Mouse (Mus musculus) cerebellum, adult 18-20 months (tissue): Measurements from ENCODE around the gene Tollip.

ENCODE experiments used
- DNase-seq, 2 experiments: peaks; one replicate each; pipeline ENCODE4 v3.0.0; 2021

Tollip gene

DNA sequence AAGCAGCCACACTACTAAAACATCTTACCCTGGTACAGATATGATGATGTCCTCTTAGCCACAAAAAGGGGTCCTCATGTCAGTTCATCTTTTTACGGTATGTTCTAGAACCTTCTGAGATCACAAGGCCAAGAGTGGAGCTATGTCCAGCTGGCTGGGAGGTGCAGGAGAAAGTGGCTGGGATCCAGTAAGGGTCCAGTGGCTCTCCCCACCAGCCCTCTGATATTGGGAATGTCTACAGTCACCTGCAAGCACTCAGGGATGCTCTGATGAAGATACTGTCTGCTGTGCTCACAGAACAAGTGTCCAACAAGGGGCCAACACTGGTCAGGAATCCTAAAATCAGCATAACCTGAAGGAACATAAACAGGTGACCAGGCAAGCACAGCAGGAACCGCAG lies at the start of gene Tollip:
TSS of gene Tollip (minus strand) at position 101 of the 400 bp plus-strand sequence.
- no peak for DNase-seq

DNA sequence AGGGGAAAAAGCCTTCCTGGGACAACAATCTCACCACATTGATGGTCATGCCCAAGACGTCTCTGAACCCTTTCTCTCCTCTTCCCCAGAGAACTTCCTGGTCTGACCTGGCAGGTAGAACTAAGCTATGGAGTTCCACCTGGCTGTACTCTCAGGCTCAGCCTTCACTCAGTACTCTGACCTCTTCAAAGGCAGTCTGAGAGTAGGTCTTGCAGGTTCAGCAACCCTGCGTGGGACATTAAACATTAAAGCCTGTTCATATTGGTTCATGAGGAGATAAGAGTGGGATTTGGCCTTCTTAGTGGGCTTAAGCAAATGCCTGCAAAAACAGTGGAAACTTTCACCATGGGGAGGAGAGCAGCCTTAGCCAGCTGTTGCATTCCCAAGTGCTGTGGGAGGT lies 48.0 kb upstream of the Tollip start:
- no peak for DNase-seq

DNA sequence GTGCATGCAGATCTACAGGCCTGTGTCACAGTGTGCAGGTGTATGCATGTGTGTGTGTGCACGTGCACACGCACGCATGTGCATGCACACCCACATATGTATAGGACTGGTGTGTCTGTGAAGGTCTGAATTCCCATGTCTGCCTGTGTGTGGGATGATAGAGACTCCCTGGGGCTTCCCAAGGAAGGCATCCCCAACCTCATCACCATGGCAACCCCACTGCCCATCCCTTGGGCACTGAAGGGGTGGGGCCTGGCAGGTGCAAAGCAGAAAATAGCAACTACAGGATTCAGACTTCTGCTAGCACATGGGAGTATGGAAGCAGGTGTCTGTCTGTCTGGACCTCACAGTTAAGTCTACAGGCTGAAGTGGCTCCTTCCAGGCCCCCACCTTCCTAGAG lies 44.2 kb upstream of the Tollip start:
- no peak for DNase-seq

DNA sequence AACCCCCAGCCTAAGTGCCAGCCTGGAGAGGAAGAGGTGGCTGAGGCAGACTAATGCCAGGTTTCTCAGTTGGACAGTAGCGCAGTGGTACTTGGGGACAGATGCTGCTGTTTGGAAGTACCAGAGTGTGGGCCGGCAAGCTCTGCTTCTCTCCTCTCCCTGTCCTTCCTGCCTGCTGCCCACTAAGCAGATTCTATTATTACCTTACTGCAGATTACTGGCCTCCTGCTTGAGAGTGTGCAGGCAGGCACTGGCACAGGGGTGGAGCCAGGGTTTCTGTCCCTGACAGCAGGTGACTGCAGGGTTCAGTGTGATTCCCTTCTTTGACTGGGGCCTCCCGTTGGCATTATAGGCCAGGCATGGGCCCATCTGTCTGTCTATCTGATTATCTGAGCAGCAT lies 43.2 kb upstream of the Tollip start:
- DNase-seq = peak; percentile 65 to 77

DNA sequence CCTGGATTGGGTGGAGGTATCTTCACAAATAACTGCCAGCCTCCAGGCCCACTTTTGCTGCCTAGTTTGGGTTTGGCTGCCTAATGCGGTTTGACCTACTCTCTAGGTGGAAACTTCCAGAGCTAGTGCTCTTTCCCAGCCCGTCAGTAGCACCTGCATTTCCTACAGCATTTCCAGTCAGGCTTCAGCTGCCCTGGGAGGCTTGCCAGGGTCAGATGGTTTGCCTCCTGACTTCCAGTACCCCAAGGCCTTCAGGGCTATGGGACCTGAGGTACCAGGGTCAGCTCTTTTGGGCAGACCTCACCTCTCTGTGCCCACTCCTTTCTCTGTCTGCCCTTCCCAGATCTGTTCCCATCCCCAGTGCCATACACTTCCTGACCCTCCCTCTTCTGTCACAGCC lies 42.6 kb upstream of the Tollip start:
- DNase-seq = peak; percentile 69 to 72

DNA sequence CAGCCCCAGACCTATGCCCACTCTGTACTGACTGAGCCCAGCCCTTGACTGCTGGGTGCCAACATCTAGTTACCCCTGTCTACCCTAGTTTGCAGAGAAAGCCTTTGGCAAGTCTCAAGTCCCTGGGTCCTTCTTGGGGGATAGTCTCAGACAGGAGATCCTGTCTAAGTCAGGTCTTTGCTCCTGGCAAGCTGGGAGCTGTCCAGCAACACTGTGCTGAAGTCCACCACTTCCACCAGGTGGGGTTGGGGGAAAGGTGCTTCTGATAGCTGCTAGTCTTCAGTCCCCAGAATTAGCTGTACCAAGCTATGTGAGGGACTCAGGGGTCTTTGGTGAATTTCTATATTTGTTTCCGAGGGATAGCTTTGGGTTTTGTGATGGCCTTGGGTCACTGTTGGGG lies 40.8 kb upstream of the Tollip start:
- peak in 1 of 2 experiments; percentile 15 for DNase-seq

DNA sequence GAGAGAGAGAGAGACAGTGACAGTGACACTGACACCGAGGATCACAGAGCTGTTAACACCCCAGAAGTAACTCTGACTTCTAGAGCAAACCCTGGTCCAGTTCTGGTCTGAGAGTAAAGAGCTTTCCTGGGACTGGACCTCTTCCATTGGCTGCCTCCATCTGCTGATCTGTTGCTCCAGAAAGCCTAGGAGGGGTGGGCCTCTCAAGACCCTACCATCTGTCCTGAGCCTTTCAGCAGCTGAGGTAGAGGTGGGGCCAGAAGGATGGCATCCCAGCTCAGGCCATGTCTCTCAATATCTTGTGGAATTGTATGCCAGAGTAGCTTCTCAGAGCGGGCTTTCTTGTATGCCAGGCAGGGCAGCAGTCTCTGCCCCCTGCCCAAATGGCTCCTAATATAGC lies 39.9 kb upstream of the Tollip start:
- peak in 1 of 2 experiments; percentile 9 for DNase-seq

DNA sequence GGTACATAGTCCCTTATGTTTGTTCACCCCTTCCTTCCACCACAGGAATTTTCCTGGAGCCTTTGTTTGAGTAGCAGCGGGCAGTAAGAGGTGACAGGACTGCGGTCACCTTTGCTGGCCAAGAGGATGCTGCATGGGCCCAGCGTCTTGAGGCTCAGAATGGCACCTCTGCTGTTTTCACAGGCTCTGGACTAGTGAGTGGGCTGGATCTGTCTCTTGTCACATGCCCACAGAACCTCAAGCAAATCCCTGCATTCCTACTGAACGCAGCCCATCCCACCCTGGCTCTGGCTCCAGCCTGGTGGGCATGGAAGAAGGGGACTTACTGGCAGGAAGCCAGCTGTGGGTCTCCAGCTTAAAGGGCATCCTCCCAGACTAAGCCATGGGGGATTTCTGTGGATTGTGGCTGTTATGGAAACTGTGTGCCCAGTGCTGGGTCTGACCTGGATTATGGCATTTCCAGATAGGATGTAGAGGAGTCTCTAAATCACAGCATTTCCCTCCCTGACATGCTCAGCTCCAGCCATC lies 39.3 kb upstream of the Tollip start:
- peak in 1 of 2 experiments; percentile 21 for DNase-seq

DNA sequence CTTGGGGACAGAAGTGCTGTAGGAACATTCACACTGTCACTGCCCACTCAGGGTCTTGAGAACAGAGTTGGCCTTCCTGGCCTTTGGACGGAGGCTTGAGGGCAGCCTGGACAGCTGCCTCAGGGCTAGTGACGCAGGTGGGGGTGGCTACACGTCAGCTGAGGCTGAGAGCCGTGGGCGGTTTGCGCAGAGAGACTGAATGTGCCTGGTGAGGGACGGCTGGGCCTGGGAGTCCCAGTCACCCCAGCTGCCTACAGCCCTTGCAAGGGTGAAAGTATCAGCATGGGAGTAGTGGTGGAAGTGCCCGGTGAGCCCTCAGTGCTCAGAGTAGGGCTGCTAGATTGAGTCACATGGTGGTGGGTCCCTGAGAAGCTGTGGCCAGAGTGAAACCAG lies 37.9 kb upstream of the Tollip start:
- DNase-seq = peak; percentile 60 to 61

DNA sequence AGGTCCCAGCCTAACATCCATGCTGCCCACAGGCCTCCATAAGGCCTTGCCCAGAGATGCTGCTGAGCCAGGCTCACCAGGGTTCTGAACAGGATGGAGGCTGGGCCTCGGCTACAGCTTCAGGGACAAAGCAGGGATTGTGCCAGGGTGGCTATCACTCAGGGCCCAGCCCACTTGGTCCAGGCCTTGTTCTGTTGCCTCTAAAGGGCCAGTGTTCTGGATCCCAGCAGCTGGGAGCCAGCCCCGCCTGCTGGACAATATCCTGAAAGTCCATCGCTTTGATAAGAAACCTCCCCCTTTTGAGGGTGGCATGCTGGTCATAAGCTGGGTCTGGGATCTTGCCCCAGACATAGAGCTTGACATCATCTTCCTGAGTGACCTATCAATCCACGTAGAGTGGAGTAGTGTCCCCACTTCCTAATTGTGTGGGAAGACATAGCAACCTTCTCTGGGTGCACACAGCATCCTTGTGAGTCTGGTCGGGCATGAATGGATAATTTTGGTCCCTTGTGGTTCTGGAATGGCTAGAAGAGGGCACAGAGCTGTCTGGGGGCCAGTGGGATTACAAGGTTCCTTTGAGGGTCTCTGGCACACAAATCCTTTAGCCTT lies 37.4 kb upstream of the Tollip start:
- peak; percentile 45 to 49 for DNase-seq

DNA sequence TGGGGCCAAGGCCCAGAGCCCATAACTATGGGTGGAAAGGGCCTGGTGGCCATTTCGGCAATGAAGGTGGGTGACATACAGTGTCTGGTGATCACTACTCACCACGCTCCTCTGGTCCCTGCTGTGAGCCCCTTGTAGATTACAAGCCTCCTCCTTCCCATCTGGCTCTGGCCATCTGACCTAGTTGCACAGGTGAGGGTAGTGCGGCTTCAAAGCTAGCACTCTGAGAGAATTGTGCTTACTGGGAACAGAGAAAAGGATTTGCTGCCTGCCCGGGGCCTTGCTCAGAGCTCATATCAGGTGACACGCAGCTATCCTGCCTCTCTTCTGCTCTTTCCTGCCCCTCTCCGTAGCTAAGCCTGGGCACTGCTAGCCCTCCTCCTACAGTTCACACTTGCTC lies 35.3 kb upstream of the Tollip start:
- DNase-seq = peak; percentile 52 to 61

DNA sequence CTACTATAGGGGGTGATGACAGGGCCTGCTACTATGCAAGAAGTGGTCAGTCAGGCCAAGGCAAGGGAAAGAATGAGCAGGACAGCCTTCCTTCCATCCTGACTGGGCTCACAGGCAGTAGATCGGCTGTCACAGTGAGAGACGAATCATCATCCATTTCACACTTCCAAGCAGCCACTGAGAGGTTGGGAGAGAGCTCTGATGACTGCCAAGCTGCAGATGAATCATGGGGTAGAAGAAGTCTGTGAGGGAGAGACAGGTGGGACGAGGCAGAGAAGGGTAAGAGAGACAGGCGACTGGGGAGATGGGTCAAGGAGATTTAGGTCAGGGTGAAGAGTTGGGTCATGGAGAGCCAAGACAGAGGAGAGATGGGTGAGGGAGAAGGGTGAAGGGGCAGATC lies 34.6 kb upstream of the Tollip start:
- DNase-seq = peak in 1 of 2 experiments; percentile 37

DNA sequence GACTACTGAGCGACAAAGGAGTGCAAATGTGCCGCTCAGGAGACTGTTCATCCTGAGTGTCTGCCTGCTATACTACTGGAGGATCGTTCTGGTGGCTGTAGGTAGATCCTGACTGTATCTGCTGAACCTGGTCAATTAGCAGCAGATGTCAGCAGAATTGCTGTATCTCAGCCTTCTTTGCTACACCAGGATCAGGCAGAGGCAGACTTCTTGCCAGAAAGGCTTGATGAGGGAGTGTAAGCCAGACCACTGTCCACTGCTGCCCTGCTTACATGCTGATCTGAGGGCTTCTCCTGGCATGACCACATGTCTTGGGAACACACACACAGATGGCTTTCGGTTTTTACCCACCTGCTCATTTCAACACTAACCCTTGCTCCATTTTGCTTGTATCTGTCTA lies 33.5 kb upstream of the Tollip start:
- peak in 1 of 2 experiments; percentile 25 for DNase-seq

DNA sequence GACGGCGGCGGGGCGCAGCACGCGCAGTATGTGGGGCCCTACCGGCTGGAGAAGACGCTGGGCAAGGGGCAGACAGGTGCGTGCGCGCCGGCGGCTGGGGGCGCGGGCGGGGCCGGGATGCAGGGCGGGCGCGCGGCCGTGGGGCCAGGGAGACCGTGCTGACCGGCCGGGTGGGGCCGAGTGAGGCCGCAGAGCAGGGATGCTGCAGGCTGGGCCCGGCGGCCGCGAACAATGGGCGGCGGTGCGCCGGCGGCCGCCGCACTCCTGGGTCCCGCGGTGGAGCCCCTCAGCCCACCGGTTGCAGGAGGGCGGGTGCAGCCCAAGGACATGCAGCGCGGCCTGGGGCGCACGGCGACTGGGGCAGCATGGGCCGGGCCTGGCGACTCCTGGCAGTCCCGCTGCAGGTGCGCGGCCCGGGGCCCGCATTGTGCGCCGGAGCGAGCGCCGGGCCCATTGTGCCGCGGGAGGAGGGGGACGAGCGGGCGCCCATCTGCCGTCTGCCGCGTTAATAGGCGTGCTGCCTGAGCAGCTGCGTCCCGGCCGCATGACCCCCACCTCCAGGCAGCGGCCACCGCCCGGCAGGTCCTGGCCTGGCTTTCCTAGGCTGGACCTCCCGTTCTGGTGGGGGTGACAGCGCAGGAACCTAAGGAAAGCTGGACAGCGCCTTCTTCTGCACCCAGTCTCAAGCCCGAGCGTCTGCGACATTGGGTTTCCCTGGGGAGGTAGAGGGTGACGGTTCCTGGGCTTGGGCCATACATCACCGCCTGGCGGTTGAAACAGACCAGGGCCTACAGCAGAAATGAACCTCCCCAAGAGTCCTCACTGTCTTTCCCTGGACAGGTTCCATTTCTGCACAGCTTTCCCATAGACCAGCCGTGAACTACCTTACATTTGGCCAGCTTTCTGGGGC lies 32.1 kb upstream of the Tollip start:
- DNase-seq = peak; percentile 72 to 79

DNA sequence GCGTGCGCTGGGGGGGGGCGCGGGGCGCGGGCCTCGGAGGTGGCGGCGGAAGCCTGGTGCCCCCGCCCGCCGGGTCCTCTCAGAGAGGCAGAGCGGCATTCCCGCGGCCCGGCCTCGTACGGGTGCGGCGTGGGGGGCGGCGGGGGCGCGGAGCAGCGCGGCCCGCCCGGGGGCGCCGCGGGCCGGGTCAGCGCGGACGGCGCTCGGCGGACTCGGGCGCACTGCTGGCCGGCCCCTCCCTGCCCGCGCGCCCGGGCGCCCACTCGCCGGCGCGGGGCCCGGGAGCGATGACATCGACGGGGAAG lies 31.4 kb upstream of the Tollip start:
- no peak for DNase-seq

DNA sequence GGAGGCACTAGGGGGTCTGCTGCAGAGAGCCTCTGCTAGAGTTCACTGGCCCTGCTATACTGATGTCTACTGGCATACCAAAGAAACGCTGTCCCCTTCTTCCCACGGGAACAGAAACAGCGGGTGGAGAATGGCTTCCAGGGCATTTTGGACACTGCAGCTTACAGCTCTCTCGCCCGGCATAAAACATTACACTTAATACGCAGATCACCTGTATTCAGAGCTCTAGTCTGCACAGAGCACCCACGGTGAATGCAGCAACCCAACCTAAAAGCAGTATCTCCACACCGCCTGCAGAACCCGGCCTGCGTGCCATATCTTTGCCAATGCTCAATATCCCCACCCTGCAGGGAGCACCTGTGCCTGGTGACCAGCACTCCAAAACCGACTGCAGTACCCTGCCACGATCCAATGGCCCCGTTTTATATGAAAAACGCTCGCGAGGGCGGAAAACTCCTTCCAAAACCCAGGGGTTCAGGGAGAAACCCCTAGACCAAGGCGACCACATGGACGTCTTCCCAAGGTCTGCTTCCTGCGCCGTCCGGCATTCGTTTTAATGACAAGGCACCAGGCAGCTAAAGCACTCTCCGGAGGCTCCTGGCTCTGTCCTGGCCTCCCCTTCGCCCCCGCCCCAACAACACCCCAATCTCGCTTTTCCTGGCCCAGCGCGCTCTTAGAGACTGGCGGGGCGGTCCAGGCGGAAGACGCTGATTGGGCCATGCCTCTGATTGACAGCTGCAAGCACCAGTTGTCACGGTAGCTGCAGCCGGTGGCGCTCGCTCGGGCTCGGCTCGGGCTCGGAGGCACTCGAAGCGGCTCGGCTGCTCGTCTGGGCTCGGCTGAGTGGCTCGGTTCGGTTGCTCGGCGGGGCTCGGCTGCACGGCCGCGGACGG lies 30.8 kb upstream of the Tollip start, which contains the start of gene Brsk2:
TSS of gene Brsk2 (plus strand) at position 846 of the 893 bp plus-strand sequence.
- DNase-seq = peak; percentile 98 to 99

DNA sequence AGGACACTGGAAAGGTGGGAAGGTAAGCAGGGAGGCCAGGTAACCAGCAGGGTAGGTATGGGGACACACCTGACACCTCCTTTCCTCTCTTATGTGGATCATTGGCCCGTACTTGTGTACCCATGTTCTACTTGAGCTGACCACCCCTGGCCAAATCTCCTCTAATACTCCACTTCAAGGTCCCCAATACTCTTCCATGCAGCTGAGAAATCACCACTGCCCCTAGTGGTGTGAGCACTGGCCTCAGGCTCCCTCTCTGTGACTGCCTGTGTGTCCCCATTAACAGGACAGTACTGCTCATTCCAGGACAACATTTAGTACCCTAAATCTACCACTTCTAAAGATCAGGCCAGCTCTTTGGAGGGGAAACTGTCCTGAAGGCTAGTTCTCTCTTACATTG lies 29.7 kb upstream of the Tollip start:
- no peak for DNase-seq

DNA sequence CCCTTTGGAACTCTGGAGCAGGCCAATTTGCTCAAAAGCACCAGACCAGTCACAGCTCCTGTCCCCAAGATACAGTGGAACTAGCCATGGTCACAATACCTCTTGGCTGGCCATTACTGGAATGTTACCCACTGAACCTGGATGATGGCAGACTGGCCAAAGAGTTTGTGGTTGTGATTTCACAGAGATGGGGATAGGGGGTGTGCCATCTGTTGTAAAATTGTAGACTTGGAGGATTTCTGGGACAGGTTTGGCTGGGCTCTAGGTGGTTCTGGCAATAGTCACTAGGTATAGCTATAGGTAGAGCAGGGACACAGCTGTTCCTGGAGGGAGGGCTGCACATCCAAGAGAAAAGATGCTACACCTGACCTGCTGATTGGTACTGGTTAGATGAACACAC lies 29.2 kb upstream of the Tollip start:
- DNase-seq = no peak

DNA sequence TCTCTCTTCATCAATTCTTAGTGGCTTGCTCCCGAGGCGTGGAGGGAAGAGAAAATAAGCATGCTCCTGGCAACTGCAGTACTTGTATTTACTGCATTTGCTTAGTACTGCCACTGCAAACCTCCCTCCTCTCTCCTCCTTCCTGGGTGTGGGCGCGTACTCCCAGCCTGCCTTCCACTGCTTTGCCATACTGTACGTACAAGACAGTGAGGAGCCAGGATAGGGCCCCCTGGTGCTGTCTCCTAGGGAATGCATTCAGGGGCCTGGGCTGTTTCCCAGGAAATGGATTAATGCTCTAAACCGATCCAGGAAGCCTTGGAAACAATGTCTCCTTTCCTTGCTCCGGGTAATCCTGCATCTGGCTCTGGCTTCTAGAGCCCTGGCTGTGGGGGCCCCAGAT lies 27.6 kb upstream of the Tollip start:
- no peak for DNase-seq

DNA sequence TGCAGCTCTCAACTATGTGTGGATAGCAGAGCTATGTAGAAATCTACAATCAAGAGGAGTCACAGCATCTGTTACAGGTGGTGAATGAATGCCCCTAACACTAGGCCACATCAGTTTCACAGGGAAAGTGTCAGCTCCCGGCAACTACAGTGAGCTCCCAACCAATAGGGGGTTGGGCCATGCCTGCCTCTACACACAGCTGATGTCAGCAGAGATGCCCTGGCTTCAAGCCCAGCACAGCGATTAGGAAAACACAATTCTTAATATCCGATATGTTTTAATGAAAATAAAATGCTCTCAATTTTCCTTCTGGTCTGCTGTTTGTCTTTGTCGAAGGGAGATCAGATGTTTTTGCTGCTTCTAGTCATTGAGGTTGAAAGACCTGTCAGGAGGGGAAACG lies 25.1 kb upstream of the Tollip start:
- DNase-seq = no peak

DNA sequence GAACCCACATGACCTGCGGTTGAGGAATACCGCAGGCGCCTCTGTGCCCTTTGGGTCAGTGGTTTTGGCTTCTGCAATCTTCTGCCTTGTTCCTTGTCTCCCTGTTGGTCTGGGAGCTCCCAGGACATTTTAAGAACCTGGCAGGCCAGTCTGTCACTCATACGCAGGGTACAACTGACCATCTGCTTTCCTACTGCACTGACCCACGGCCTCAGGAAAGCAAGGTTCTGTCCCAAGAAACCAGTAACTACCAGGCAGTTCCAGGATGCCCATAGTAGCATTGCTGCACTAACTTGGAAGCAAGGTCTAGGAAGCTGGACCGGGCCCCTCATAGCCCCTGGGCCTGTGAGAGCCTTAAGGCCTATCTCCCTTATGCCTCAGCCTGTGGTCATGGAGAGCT lies 16.6 kb upstream of the Tollip start:
- DNase-seq = peak; percentile 41 to 48

DNA sequence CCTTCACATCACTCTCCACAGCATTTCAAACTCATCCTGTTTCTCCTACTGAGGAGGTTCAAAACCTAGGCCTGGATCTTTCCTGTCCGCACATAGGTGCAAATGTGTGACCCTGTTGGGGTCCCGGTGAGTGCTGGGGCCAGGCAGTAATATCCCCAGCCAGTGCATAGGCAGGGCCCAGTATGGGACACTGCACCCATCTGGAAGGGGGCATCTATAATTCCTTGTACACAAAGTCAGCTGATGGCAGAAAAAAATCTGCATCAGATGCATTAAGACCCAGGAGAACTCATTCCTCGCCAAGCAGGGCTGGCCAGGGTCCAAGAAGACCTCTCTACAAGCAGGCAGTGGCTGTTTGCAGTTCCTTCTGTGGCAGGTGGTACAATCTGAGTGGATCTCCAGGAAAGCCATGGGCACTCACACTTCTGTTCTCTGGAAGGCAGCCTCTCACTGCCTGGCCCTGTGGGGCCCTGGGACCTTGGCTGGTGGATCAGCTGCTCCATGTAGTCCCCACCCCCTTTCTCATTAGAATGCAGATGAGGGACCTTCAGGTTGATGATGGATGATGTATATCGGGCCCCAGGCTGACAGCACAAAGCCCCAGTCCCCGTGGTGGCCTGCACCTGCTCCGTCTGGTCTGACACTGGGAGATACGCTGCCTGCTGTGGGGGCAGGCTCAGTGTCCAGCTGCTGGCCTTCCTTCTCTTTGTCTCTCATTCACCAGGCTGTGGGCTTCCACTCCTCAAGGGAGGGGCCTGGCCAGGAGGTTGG lies 16.0 kb upstream of the Tollip start:
- peak in 1 of 2 experiments; percentile 30 for DNase-seq
